Mouse (Mus musculus) thymus, adult 2 months (tissue): ENCODE data around the gene Nol12.

Experiments used
- CTCF ChIP-seq: fragments of 200-500 bp; IDR thresholded peaks from 2 replicates; pipeline ENCODE4 v1.5.1; 2012; ENCODE audit warnings: mild to moderate bottlenecking, control low read depth, low read length, moderate library complexity, borderline replicate concordance; ENCODE audit not compliant: control insufficient read depth, poor library complexity, insufficient read depth; ENCODE audit errors: extremely low read depth
- POLR2A ChIP-seq: fragments of 200-500 bp; IDR thresholded peaks from 2 replicates; pipeline ENCODE4 v1.6.1; 2012; ENCODE audit warnings: mild to moderate bottlenecking, low read length, control low read depth, moderate library complexity; ENCODE audit not compliant: control insufficient read depth, poor library complexity, insufficient read depth; ENCODE audit errors: extremely low read depth

DNA sequence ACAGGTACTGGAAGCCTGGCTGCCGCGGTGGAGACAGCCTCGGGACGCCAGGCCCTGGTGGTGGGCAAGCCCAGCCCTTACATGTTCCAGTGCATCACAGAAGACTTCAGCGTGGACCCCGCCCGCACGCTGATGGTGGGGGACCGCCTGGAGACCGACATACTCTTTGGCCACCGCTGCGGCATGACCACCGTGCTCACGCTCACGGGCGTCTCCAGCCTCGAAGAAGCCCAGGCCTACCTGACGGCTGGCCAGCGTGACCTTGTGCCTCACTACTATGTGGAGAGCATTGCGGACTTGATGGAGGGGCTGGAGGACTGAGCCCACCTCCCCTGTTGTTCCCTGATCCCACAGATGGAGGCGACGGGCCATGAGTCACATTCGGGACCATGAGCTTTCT, 16.6 kb upstream of the Nol12 start:
- TF ChIP-seq CTCF = no peak
- no peak for TF ChIP-seq POLR2A
